Mouse (Mus musculus) activated CD4-positive, CD25-positive, alpha-beta regulatory T cell, adult 4 months (primary cell): ENCODE results near the gene Zfp663. TPM values are rescaled to one million over a fixed set of nuclear protein-coding genes. Genes with fewer than 3 reads are reported as not detected.

Experiments
- ATAC-seq: one replicate; pipeline ENCODE4 v1.8.0; 2017
- polyA plus RNA-seq, 2 experiments: library from polyadenylated mRNA; unstranded; fragments of 100-300 nt; shearing (Covaris generic); gene quantifications; one replicate each; pipeline ENCODE4 v1.2.1; 2017

Zfp663 gene
- polyA plus RNA-seq, 2 experiments from 2014 or later, result not detected

DNA sequence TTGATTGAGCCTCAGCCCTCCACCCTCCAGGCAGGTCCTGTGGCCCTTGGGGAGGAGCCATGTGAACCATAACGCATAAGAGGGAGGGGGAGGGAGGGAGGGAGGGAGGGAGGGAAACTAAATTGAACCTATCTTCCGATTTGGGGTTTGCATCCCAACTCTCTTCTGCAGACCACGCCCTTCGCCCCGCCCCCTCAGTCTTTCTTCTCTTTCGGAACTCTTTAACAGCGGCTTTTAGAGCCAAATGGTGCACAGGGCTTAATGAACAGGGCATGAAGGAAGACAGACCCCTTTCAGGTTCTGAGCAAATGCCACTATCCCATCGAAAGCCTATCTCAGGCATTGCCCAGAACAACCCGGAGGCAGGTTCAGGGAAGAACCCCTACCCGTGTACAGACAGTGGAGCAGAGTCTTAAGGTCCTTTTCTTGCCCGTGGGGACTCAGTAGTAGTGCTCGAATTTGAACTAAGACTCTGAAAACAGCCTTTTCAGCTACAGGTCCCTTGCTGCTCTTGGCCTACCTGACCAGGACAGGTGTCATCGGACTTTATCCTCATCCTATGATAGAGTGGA is 575 bp downstream of the Zfp663 start:
- ATAC-seq, result no peak

DNA sequence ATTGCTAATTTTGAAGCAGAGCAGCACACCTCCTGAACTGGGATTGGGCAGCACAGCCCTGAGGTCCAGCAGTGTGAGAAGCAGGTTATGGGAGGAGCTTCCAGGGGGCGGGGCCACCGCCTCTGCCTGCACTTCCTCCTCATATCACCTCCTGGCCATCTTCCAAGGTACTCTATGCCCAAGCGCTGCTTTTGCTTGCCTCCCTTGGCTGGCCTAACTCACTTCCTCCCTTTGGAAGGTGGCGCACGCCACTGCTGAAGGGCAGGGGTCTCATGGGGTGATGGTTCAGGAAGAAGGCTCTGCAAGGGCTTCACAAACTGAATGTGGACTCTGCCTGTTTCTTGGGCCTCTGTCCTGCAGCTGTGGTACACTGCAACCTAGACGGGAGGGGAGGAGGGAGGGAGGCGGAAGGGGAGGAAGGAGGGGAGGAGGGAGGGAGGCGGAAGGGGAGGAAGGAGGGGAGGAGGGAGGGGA is 1.4 kb downstream of the Zfp663 start:
- no peak for ATAC-seq

DNA sequence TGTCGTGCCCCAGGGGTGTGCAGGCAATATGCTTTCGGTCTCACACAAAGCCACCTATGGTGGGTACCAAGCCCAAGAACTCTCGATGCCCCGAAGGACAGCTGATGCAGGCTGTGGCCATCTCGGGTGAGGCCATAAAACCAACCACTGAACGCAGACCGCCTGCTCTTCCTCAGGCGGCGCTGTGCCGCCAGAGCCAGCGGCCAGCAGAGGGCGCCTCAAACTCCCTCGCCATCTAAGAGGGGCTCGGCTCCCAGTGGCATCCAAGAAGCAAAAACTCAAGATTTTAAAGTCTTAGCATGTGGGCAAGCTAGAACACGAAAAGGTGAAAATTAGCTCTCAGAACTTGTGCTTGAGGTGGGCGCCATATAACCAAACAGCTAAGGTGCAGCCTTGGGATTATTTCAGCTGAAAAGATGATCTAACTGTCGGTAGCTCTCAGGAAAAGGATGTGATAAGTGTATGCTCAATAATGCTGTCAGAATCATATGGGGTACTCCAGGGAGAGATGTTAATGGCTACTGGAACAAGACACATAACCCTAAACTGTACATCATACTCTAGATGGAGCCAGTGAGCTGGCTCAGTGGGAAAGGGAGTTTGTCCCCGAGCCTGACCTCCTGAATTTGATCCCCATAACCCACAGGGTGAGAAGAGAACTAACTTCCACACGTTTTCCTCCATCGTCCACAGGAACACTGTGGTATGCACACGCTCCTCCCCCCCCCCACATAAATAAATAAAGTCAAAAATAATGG is 4.0 kb downstream of the Zfp663 start:
- no peak for ATAC-seq

DNA sequence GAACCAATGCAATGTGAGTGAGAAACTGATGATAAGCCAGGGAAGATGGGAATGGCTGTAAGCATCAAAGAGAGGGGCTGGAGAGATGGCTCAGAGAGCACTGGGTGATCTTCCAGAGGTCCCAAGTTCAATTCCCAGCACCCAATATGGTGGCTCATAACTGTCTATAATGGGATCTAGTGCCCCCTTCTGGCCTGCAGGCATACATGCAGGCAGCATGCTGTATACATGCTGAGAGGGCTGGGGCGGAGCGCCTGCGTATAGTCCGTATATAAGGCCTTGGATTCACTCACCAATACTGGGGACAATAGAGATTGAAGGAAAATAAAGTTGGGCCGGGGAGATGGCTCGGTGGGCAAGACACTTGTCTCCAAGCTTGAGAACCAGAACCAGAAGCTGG is 5.2 kb downstream of the Zfp663 start:
- no peak for ATAC-seq

DNA sequence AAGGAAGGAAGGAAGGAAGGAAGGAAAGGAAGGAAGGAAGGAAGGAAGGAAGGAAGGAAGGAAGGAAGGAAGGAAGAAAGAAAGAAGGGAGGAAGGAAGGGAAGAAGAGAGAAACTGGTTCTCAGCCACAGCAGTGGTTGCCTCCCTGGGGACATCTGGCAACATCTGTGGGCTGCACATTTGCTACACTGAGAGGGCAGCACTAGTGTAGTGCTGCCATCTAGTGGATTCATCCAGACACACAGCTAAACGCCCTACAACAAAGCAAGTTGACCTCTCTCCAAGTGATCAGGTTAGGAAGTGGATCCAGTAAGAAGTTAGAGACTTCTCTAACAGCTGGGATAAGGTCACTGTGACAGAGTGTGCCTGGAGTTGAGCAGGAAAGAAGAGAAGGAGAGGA is 7.7 kb downstream of the Zfp663 start:
- ATAC-seq, result no peak

DNA sequence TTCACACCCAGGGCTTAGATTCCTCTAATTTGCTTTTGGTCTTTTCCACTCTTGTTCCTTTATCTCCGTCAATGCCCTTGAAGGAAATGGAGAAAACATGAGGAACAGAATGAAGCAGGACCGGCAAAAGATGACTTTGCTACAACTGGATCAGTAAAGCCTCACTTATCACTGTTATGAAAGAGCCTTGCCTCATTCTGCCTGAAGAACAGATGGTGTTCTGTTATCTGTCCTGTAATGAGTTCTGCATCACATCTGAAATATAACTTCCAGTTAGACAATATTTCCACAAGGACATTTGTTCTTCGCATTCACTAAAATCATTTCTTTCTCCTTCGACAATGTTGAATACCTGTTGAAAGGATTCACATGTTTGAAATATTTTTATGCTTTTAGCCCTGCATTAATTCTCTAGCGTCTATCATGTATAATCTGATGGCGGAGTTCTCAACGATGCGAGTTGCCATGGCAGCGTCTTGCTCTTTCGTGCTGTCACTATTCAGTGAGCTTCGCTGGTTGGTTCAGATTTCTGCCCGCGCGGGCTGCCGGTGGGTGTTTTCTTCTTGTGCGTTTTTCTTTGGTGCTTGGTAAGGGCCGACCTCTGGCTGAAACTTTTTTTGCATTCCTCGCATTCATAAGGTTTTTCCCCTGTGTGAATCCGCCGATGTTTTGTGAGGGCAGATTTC is 16.6 kb downstream of the Zfp663 start:
- no peak for ATAC-seq

DNA sequence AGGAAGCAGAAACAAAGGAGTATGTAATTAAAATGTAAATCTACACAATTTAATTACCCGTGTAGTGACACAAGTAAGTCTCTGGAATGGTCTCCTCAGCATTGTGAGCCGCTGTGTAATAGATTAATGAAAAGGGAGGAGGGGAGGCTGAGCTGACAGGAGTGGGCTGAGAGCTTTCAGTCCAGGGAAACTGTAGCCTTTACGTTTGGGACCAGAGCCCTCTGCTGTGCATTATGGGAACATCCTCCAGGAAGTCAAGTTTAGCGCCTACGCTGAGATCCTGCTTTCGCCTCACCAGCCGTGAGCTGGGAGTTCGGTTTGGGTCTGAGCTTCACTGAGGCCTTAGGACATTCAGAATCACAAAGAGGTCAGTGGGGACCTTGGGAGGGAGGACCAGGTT is 19.1 kb downstream of the Zfp663 start:
- no peak for ATAC-seq

DNA sequence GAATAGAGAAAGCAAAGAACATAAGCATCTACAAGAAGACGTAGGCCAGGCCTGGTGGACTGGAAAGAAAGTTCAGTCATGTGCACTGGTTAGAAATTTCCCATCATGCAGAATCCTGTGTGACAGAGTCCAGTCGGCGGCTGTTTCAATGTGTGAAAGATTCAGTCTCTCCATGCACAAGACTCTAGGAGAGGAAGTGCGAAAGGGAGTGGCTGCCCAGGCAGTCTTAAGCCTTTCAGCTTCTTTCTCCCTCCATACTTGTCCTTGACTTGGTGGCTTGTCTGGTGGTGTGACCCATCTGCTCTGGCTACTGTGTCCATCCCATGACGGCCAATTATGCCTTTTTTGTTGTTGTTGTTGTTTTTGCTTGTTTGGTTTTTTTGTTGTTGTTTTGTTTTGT is 22.3 kb downstream of the Zfp663 start:
- no peak for ATAC-seq

DNA sequence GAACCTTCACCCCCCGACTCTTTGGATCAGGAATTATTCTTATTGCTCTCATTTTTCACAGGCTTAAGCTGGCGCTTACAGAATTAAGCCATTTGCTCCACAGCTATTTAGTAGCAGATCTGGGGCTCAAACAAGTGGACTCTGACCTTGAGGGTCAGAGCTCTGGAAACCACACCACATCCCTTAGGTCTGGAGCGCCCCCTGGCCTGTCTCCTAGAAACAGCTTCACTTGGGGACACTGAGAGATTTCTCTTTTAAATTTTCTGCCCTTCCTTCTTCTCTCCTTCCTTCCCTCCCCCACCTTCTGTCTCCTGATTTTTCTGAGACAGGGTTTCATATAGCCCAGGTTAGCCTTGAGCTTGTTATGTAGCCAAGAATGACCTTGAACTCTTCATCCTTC is 31.3 kb downstream of the Zfp663 start:
- ATAC-seq, result no peak

DNA sequence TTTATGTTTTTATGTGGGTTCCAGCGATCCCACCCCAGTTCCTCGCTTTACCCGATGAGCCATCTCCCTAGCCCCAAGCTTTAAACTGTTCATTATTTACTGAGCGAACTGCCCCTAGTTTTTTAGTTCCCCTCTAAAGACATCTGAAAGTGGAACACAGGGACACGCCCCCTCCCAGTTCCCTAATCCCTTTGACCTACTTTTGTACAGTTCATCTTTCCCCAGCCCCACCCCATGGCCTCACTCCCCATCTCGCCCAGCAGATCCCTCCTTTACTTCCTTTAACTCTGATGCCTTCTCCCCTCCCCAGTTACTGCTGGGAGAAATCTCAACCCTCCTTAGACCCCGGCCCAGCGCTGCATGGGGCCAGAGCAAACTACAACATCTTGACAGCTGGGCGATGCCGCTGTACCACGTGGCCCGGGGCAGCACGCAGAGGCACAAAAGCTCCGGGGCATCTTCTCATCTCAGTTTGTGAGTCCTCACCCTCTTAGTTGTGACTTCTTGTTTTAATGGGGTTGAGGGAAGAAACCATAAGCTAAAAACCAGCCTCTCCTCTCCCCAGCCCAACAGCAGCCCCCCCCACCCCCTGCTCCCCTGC is 35.8 kb downstream of the Zfp663 start:
- no peak for ATAC-seq

DNA sequence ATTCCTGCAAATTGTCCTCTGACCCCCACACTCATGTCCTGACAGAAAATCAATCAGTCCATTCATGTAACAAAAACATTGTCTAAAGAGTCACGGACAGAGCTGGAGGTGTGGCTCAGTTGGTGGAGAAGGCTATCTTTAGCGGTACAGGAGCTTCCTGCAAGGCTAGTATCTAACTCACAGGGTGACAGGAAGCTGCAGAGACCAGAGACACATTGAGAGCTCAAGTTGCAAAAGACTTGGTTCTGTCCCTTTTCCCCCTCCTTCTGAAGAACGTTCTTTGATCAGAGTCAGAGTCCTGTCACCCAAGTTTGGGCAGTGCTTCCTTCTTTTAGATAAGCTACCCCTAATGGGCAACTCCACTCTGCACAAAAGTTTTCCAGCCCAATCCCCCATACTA is 38.8 kb downstream of the Zfp663 start:
- ATAC-seq, result no peak

DNA sequence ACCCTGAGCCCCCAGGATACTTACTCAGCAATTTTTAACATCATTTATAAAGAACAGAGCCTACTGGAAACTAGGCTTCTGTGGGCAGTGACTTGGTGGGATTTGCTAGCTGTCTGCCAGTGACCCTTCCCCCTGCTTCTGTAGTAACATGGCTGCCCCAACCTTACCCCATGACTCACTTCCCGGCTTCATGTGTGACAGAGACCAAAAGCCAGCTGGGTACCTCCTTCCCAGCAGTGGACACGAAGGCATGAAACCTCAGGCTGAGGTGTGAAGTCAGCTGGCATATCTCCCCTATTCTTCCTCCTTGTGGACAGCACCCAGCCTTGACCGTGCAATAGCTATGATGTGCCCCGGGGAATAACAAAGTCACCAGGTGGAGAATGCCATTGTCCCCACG is 39.8 kb downstream of the Zfp663 start:
- ATAC-seq, result no peak

DNA sequence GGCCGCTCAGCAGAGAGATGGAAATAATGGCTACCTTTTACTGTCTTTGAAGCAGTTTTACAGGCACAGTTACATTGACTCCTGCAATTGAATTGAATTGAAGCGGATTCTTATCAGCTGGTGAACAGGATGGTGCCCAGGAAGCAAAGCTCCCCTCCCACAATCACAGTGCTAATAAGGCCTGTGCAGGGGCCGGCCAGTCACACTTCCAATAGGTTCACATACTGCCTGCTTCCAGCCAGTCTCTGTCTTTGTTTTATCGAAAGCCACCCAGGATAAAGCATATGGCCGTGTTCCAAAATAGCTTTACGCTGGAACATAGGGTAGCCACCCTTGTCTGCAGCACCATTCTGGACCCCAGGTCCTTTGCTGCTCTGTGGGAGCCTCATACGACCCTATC is 41.1 kb downstream of the Zfp663 start:
- no peak for ATAC-seq

DNA sequence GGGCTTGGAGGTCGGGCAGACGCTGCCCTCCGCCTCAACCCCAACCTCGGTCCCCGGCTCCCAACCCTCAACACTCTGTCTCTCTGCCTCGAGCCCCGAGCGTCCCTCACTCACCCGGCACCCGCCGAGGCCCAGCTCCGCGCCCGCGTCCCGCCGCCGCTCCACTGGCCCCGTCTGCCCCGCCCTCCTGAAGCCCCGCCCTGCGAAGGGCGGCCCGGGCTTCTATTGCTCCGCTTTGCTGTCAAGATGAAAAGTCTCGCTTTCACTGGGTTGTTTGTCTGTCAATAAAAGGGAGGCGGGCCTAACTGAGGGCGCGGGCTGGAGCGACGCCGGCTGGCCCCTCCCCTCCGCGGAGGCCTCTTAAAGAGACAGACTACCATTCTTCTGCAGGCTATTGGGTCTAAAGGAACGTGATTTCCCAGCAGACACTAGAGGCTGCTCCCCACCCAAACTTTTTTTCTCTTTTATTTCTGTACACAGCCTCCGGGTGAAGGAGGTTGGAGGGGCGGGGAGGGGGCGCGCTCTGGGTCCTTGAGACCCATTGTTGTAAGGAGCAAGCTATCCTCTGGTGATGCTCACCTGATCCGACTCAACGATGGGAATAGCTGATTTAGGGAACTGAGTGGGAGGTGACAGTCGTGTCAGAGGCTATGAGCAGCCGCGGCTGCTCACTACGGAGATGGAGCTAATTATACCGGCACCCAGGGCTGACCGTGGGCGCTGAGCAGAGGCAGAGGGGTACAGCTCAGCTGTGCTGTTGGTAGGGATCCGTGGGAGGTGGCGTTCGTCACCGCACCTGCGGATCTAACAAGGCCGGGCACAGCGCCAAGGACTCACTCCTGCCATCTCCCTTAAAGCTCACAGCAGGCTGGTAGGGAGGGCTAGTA is 42.0 kb downstream of the Zfp663 start, which contains the start of gene Elmo2:
Gene Elmo2, minus strand, starts transcription at position 176 of the 887 bp plus-strand sequence.
- ATAC-seq, result peak; percentile 97

DNA sequence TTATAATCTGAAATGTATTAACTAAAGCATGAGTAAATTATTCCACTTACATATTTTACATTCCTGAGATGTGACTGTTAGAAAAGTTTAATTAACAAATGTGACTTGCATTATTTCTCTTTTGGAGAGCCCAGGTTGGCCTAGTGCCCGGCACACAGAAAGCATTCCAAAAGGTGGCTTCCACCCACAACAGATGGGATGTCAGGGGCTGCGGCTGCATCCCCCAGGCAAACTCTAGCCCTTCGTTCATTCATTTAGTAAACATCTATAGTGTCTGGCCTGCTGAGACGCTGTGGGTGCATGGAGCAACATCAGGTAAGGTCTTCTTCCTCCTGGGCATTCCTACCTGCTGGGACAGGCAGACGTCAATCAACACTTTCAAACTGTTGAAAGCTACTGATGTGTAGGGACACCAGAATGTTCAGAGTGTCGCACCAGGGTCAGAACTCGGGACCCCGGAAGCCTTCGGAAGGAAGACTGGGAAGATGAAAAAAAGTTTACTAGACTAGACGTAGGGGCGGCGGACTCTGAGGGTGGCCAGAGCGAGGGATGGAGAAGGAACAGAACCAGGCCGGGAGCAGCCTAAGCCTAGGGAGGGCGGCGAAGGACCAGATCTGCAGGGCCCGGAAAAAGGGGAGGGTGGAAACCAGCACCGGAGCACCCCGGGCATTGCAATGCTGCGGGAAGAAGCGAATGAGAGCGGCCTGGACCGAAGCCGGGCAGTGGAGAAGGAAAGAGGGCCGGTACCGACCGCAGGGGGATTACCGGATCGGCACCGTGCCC is 42.8 kb downstream of the Zfp663 start:
- peak; percentile 0 for ATAC-seq

DNA sequence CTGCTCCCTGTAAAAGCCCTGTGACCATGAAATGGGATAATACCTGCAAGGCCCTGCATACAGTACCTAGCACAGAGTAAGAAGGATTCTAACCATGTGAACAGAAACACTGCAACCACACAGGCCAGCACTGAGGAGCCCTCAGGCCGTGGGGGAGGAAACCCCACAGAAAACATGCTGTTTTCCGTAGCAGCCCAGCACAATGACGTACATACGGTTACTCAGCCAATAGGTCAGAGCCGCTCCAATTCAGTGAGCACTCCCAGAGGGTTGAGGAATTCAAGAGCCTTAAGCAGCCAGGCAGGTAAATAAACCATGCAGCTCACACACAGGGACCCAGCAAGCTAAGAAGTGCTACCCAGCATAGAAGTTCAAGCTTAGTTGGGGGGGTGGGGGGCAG is 44.6 kb downstream of the Zfp663 start:
- no peak for ATAC-seq

DNA sequence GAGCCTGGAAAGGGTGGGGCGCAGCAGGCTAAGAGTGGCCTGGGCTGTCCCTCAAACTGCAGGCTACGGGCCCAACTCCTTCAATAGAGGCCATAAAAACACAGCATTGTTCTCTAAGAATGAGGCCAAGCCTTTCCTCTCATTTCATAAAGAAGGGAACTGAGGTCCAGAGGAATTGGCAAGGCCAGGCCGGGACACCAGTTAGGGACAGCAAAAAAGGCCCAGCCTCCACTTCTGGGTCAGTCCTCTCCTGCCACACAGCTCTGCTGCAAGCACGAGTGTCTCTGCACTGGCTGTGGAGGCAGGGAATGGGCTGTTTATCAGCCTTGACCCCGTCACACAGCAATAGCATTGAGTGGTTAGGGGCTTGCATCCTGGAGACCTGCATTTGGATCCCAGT is 45.0 kb downstream of the Zfp663 start:
- no peak for ATAC-seq

DNA sequence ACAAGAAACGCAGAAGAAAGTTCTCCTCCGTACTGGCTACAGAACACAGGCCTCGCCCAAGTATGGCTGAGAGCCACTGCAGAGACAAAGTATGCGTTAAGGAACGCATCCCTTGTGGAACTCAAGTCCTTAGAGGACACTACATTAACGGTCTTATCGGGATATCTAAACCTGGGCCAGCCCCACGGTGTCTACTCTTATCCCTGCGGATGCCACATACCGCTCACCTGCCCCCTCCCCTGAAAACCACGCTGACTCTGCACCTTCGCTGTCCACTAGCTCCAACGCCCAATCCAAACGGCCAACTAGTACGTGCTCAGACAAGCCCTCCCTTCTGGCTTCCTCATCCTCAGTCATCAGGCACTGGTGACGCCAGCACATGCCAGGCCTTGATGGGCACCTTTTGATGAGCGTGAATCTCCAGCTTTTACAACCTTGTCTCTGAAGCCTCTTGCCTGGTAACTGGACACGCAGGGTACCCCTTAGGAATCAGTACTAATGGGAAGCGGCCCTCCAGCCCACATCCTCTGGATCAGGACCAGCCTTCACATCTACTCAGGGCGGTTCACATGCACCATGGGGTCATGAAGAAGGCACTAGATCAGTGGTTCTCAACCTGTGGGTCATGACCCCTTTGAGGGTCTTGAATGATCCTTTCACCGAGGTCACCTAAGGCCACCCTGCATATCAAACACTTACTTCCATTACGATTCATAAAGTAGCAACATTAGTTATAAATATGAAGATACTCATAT is 46.4 kb downstream of the Zfp663 start:
- no peak for ATAC-seq

DNA sequence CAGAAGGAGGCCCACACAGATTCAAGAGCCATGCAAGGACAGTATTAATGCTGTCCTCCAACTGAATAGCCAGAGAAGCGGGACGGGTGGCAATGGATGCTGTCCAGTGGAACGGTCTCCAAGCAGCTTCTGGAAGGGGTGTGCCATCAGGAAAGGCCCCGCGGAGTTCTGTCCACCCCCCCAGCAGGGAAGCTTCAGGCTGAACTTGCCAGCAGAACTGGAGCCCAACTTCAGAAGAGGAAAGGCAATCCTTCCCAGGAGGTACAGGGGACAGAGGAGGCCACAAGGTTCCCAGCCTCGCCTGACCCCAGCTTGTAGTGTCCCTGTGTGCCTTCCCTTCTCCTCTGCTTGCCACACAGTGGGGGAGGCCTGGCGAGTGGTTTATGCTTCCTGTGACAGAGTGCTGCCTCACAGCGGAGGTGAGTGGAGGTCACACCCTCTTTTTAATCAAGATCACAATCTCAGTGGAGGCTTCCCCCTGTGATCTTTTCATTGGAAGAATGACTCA is 47.1 kb downstream of the Zfp663 start:
- ATAC-seq, result peak; percentile 21

DNA sequence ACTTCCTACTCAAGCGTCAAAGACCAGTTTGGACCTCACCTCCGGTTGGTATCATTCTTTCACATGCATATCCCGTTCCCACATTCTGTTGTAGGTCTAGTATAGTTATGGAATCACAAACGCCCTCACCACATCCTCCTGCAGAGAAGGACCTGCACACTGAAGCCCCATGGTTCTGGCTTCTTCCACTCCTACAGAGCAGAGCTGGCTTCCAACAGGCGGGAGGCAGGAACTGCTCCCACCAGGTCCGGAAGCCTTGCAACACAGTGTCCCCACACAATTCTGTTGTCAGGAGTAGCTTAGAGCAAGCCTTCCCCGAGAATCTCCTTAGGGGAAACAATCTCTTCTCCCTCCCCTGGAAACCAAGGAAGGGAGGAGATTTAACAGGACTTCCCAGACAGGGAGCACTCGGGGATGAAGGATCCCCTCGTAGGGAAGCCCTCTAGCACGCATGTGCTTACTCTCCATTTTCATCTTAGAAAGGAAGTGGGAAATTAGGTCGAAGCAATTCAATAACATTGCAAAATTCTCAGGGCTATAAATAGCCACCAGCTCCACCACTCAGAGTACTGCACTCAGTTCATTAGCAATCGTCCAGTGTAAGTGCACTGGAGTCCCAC is 47.9 kb downstream of the Zfp663 start:
- ATAC-seq, result no peak
